Mouse (Mus musculus): ENCODE measurements at regions not wholly inside any gene's neighbourhood (a gene's known extent, or its start where the extent isn't known, plus 50 kb on each side); places are given as distances from the start of the nearest gene placed in this dataset.
A peak's percentile ranks its signal among the peaks of the same experiment; 100 is the strongest.

DNA sequence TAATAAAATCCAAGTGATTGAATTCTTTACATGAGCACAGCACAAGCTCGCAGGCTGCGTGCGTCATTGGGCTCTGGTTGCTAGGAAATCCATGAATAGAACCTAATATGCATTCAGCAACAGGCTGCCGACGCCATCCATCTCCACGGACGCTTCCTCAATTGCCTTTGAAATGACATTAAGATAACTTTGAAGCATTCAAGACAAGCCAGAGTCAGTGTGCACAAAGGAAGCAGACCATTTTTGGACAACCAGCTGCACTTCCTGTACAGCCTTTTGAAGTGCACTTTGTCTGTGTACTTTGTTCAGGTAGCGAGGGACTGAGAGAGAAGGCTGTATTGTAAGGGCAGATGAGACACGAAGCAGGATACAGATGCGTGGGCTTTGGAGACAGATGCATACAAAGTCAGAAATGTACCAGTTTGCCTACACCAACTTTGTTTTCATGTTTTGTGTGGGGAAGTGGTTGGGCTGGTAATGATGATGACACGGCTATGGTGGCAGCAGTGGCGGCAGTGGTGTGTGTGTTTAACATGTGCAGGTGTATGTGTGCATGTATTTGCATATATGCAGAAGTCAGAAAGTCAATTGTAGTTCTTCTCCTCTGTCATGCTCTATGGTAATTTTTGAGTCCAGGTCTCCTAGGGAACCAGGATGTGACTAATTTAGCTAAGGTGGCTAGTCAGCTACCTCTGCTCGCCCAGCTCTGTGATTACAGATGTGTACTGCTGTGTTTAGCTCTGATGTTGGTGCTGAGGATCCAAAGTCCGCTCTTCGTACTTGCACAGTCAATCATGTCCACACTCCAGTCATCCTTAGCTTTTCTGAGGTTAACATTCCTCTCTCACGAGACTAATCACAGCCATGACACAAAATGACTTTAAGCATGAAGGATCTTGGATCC, 106.7 kb upstream of the Col1a2 start:
- no peak overlapping the region for H3K27ac ChIP-seq (ENCODE audit: insufficient read depth, low read length)
- no peaks in the 10 kb centered on the region for H3K4me1 ChIP-seq (ENCODE audit: control insufficient read depth, insufficient read depth, low read length)
- H3K4me3 ChIP-seq (ENCODE audit: insufficient read depth, low read length), result no peak overlapping the region
- TF ChIP-seq CTCF (IDR thresholded peaks at IDR 0.05; ENCODE audit: borderline replicate concordance, insufficient read depth, low read length), result no peak
- TF ChIP-seq POLR2A (IDR thresholded peaks at IDR 0.05; ENCODE audit: low read depth, low read length), result no peak

DNA sequence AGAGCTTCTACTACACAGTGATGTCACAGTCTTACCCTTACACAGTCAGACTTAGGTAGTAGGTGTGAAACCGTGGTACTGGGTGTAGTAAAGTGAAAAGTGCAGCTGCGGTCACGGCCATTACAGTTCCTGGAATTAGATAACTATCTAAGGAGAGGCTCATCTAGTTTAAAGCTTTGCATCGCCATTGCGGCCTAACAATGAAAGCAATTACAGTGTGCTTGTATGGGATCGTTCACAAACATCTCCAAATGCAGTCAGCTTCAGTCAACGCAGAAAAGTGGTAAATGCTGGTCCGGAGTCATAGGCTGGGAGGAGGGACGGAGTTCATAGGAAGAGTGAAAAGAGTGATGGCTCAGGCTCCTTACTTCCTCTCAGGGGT, 106.0 kb upstream of the Col1a2 start:
- TF ChIP-seq CTCF (IDR thresholded peaks at IDR 0.05; ENCODE audit: borderline replicate concordance, insufficient read depth, low read length) (no peak), POLR2A (IDR thresholded peaks at IDR 0.05; ENCODE audit: low read depth, low read length) (no peak)
- H3K27ac ChIP-seq (ENCODE audit: insufficient read depth, low read length), result no peak overlapping the region
- H3K4me1 ChIP-seq (ENCODE audit: control insufficient read depth, insufficient read depth, low read length), result no peaks in the 10 kb centered on the region
- no peak overlapping the region for H3K4me3 ChIP-seq (ENCODE audit: insufficient read depth, low read length)

DNA sequence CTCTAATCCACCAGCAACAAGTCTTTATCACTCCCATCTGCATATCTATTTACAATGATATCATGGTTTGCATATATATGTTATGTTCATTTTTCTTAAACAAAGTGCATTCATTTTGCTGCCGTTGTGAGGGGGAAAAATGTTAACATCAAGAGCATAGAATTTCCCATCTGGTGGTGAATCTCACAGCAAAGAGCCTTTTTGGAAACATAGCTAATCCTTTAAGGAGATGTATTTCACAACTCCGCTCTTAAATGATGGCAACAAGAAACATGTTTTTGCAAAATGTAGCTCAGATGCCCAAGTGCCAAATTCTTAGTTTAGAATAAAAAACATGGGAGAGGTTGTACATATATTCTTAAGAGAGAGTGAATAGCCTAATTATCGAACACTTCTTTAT, 99.3 kb upstream of the Col1a2 start:
- Histone ChIP-seq H3K4me3 (ENCODE audit: insufficient read depth, low read length) (no peak overlapping the region), H3K4me1 (ENCODE audit: control insufficient read depth, insufficient read depth, low read length) (no peaks in the 10 kb centered on the region), H3K27ac (ENCODE audit: insufficient read depth, low read length) (no peak overlapping the region)
- TF ChIP-seq CTCF (IDR thresholded peaks at IDR 0.05; ENCODE audit: borderline replicate concordance, insufficient read depth, low read length) (no peak), POLR2A (IDR thresholded peaks at IDR 0.05; ENCODE audit: low read depth, low read length) (no peak)

DNA sequence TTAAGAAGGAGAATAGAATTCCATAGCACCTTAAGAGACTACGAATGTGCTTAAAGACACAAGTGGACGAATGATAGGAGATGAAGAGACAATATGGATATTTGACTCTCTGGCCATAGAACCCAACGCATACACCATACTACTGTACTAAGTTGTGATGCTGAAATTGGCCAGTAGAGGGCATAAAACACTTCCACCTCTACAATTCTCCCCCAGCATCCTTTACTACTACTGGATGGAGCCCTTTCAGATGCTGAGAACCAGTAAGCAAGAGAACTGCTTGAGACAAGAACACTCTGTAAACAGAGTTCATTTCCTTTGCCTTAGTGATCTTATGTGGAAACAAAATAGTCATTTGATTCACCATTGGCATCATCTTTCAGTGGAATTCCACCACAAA, 96.9 kb upstream of the Col1a2 start:
- Histone ChIP-seq H3K4me3 (ENCODE audit: insufficient read depth, low read length) (no peak overlapping the region), H3K4me1 (ENCODE audit: control insufficient read depth, insufficient read depth, low read length) (no peaks in the 10 kb centered on the region), H3K27ac (ENCODE audit: insufficient read depth, low read length) (no peak overlapping the region)
- no peak for TF ChIP-seq CTCF (IDR thresholded peaks at IDR 0.05; ENCODE audit: borderline replicate concordance, insufficient read depth, low read length)
- TF ChIP-seq POLR2A (IDR thresholded peaks at IDR 0.05; ENCODE audit: low read depth, low read length), result no peak

DNA sequence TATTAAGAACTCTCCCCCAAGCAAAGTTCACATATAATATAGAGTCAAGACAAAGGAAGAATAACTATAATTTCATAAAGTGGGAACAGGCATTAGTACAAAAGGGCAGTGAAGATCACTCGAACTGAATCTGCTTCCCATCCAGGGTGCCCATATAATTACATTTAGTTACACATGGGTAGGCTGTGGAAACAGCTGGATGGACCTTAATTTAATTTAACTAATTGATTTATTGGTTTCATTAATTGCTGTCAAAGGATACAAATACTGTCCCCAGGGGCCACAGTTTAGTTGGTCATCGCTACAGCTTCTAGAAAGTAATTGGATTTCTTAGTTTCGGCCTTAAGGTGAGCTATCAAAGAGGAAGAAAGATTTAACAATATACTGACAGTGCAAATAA, 91.4 kb upstream of the Col1a2 start:
- Histone ChIP-seq H3K4me3 (ENCODE audit: insufficient read depth, low read length) (no peak overlapping the region), H3K4me1 (ENCODE audit: control insufficient read depth, insufficient read depth, low read length) (peaks cover 11% of the 10 kb centered on the region), H3K27ac (ENCODE audit: insufficient read depth, low read length) (no peak overlapping the region)
- no peak for TF ChIP-seq POLR2A (IDR thresholded peaks at IDR 0.05; ENCODE audit: low read depth, low read length)
- TF ChIP-seq CTCF (IDR thresholded peaks at IDR 0.05; ENCODE audit: borderline replicate concordance, insufficient read depth, low read length), result no peak

DNA sequence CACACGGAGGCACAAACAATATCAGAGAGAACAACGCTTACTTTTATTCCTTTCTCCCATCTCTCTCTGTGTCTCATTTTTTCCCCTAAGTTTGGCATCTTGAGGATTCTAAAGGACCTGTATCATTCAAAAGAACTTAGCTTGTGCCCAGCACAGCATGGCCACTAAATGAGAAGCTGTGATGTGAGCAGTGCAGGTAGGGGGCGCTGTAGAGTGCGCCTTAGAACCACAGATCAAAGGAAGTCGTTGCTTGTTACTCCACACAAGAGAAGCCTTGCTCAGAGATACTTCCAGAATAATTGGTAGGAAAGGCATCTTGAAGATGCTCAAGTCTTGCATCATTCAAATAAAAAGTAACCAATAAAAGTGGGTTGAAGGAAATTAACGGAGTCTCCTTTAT, 90.4 kb upstream of the Col1a2 start:
- peaks cover 14% of the 10 kb centered on the region for H3K4me1 ChIP-seq (ENCODE audit: control insufficient read depth, insufficient read depth, low read length)
- no peak overlapping the region for H3K27ac ChIP-seq (ENCODE audit: insufficient read depth, low read length)
- no peak overlapping the region for H3K4me3 ChIP-seq (ENCODE audit: insufficient read depth, low read length)
- TF ChIP-seq POLR2A (IDR thresholded peaks at IDR 0.05; ENCODE audit: low read depth, low read length) (no peak), CTCF (IDR thresholded peaks at IDR 0.05; ENCODE audit: borderline replicate concordance, insufficient read depth, low read length) (peak; percentile 57; the same call in 1 of the 2 replicates)

DNA sequence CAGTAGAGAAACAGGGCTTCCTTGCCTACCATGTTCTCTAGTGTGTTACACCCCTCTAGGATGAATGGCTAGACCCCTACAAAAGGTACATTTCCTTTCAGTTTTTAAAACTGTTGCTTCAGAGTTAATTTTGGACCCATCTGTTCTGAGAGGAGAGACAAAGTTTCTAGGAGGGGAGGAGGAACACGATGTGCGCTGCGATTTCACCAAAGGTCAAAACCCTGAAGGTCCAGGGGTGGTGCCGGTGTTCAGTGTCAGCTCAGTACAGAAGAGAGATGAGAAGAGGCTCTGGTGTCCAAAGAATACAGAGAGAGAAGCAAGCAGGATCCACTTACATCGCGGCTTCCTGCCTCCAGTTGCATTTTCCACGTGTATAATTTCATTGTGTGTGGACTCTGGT, 89.4 kb upstream of the Col1a2 start:
- TF ChIP-seq CTCF (IDR thresholded peaks at IDR 0.05; ENCODE audit: borderline replicate concordance, insufficient read depth, low read length) (no peak), POLR2A (IDR thresholded peaks at IDR 0.05; ENCODE audit: low read depth, low read length) (no peak)
- Histone ChIP-seq H3K4me1 (ENCODE audit: control insufficient read depth, insufficient read depth, low read length) (peaks cover 14% of the 10 kb centered on the region), H3K27ac (ENCODE audit: insufficient read depth, low read length) (no peak overlapping the region), H3K4me3 (ENCODE audit: insufficient read depth, low read length) (no peak overlapping the region)

DNA sequence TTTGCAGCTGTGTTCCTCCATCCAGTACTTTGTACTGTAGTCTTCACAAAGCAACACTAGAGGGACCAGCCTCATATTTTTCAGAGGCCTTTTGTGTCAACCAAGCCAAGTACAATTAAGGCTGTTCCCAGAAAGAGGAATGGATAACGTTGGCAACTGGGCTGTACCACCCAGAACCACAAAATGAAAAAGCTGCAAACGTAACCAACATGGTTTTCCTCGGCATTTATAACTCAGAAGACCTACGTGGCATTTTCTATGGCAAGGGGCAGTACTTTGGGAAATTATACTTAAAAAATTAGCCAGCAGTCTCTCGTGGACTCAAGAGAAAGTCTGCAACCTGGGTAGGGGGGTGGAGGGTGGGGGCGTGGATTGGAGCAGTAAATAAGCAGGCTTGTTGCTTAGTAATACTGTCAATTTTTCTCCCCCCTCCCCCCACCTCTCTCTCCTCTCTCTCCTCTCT, 87.3 kb upstream of the Col1a2 start:
- H3K27ac ChIP-seq (ENCODE audit: insufficient read depth, low read length), result peak overlapping the region; percentile 99
- no peak overlapping the region for H3K4me3 ChIP-seq (ENCODE audit: insufficient read depth, low read length)
- no peak for TF ChIP-seq POLR2A (IDR thresholded peaks at IDR 0.05; ENCODE audit: low read depth, low read length)
- no peak for TF ChIP-seq CTCF (IDR thresholded peaks at IDR 0.05; ENCODE audit: borderline replicate concordance, insufficient read depth, low read length)
- peaks cover 14% of the 10 kb centered on the region for H3K4me1 ChIP-seq (ENCODE audit: control insufficient read depth, insufficient read depth, low read length)

DNA sequence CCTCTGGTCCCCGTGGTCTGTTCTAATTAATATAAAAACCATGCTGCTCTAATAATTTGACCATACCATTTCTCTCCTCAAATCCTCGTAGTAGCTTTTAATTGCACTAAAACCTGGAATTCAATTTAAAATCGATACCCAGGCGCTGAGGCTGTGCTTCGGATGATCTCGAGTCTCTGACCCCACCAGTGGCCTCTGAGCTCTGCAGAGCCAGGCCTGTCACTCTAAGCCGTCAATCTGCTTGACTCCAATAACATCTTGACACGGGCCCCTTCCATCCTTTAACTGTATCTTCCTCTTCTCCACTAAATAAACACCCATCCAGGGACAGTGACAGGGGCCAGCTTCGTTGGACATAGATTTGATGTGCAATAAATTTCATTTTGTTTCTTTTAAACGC, 86.2 kb upstream of the Col1a2 start:
- TF ChIP-seq CTCF (IDR thresholded peaks at IDR 0.05; ENCODE audit: borderline replicate concordance, insufficient read depth, low read length) (no peak), POLR2A (IDR thresholded peaks at IDR 0.05; ENCODE audit: low read depth, low read length) (no peak)
- Histone ChIP-seq H3K4me3 (ENCODE audit: insufficient read depth, low read length) (no peak overlapping the region), H3K27ac (ENCODE audit: insufficient read depth, low read length) (peak overlapping the region; percentile 98), H3K4me1 (ENCODE audit: control insufficient read depth, insufficient read depth, low read length) (peaks cover 14% of the 10 kb centered on the region)

DNA sequence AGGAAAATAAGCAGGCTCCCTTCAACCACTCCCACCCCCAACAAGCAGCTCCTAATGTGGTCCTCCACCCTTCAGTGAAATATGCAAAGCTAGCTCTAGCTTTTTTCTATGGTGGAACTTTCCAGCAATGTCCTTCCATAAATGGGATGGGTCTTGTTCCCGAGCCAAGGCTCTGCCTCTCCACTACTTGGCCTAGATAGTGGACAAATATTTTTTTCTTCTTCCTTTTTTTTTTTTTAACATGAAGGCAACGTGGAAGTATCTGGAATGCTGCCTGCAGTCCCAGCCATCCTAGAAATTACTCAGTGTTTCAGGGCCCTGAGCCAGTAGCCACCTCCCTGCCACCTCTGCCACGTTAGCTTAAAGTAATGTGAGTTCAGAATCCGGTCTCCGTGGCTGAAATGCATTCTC, 85.7 kb upstream of the Col1a2 start:
- no peak overlapping the region for H3K4me3 ChIP-seq (ENCODE audit: insufficient read depth, low read length)
- H3K27ac ChIP-seq (ENCODE audit: insufficient read depth, low read length), result peak overlapping the region; percentile 98
- TF ChIP-seq POLR2A (IDR thresholded peaks at IDR 0.05; ENCODE audit: low read depth, low read length) (no peak), CTCF (IDR thresholded peaks at IDR 0.05; ENCODE audit: borderline replicate concordance, insufficient read depth, low read length) (no peak)
- H3K4me1 ChIP-seq (ENCODE audit: control insufficient read depth, insufficient read depth, low read length), result peaks cover 14% of the 10 kb centered on the region
